Mouse (Mus musculus): Measurements from ENCODE around the gene Gm49378.

DNA sequence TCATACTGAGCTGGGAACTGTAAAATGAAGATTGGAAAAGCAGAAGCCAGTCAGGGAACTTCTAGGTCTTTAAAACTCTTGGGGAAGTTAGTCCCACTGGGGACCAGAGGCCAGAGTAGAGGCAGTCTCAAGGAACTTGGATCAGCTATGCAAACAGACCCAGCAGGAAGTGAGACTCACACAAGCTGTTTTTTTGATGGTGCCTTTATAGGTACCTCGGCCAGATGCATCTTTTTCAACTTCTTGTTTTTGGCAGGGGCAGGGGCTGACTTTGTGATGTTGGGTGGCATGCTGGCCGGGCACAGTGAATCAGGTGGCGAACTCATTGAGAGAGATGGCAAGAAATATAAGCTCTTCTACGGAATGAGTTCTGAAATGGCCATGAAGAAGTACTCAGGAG is 39.9 kb upstream of the Gm49378 start:
- no peak for TF ChIP-seq CTCF (IDR thresholded peaks at IDR 0.05; ENCODE audit: low read depth)
- no peak for TF ChIP-seq EP300 (IDR thresholded peaks at IDR 0.05; ENCODE audit: low read depth)
